Mouse (Mus musculus): ENCODE results near the gene Ppp2r2d.
A peak's percentile ranks its signal among the peaks of the same experiment; 100 is the strongest.

The Ppp2r2d gene

GRCm38 (mm10) chr7:138845544-138846391 lies at the start of gene Ppp2r2d, which contains the start of gene Mapk1ip1:
Ppp2r2d (plus strand) TSS chr7:138846079.
Mapk1ip1 (minus strand) TSS chr7:138846273.
- peak; percentile 98 for DNase-seq (ENCODE audit: low read depth, low spot score)

GRCm38 (mm10) chr7:138803386-138803785 lies 42.5 kb upstream of the Ppp2r2d start:
- no peak for DNase-seq (ENCODE audit: low read depth, low spot score)

- DNase-seq (ENCODE audit: low read depth, low spot score): peak; percentile 63
Observed at GRCm38 (mm10) chr7:138807146-138807545, 38.7 kb upstream of the Ppp2r2d start.

- DNase-seq (ENCODE audit: low read depth, low spot score): no peak
Observed at GRCm38 (mm10) chr7:138813213-138813875, 32.5 kb upstream of the Ppp2r2d start.

GRCm38 (mm10) chr7:138818314-138818713 lies 27.6 kb upstream of the Ppp2r2d start:
- DNase-seq (ENCODE audit: low read depth, low spot score): peak; percentile 34

GRCm38 (mm10) chr7:138824423-138824822 lies 21.5 kb upstream of the Ppp2r2d start:
- DNase-seq (ENCODE audit: low read depth, low spot score): no peak

GRCm38 (mm10) chr7:138824995-138825756 lies 20.7 kb upstream of the Ppp2r2d start:
- DNase-seq (ENCODE audit: low read depth, low spot score): no peak

GRCm38 (mm10) chr7:138827812-138828211 lies 18.1 kb upstream of the Ppp2r2d start:
- DNase-seq (ENCODE audit: low read depth, low spot score): peak; percentile 76

- DNase-seq (ENCODE audit: low read depth, low spot score): no peak
Observed at GRCm38 (mm10) chr7:138835028-138835427, 10.9 kb upstream of the Ppp2r2d start.

GRCm38 (mm10) chr7:138840594-138841021 lies 5.3 kb upstream of the Ppp2r2d start:
- DNase-seq (ENCODE audit: low read depth, low spot score): peak; percentile 87

GRCm38 (mm10) chr7:138841436-138842151 lies 4.3 kb upstream of the Ppp2r2d start:
- DNase-seq (ENCODE audit: low read depth, low spot score): peak; percentile 24

- DNase-seq (ENCODE audit: low read depth, low spot score): no peak
Observed at GRCm38 (mm10) chr7:138843421-138843820, 2.5 kb upstream of the Ppp2r2d start.

- no peak for DNase-seq (ENCODE audit: low read depth, low spot score)
Observed at GRCm38 (mm10) chr7:138845111-138845510, 768 bp upstream of the Ppp2r2d start.

- no peak for DNase-seq (ENCODE audit: low read depth, low spot score)
Observed at GRCm38 (mm10) chr7:138846502-138846991, 668 bp downstream of the Ppp2r2d start.

- DNase-seq (ENCODE audit: low read depth, low spot score): no peak
Observed at GRCm38 (mm10) chr7:138847316-138848027, 1.6 kb downstream of the Ppp2r2d start.

- DNase-seq (ENCODE audit: low read depth, low spot score): no peak
Observed at GRCm38 (mm10) chr7:138848028-138848920, 2.4 kb downstream of the Ppp2r2d start.

- DNase-seq (ENCODE audit: low read depth, low spot score): peak; percentile 92
Observed at GRCm38 (mm10) chr7:138850083-138850482, 4.2 kb downstream of the Ppp2r2d start.

GRCm38 (mm10) chr7:138853417-138854031 lies 7.6 kb downstream of the Ppp2r2d start:
- no peak for DNase-seq (ENCODE audit: low read depth, low spot score)

GRCm38 (mm10) chr7:138854201-138854600 lies 8.3 kb downstream of the Ppp2r2d start:
- peak; percentile 51 for DNase-seq (ENCODE audit: low read depth, low spot score)

Measured in ZHBTc4 (cell line).